Comparison of ENCODE assay signal across 17 mouse cellular contexts in the genomic region with DNA sequence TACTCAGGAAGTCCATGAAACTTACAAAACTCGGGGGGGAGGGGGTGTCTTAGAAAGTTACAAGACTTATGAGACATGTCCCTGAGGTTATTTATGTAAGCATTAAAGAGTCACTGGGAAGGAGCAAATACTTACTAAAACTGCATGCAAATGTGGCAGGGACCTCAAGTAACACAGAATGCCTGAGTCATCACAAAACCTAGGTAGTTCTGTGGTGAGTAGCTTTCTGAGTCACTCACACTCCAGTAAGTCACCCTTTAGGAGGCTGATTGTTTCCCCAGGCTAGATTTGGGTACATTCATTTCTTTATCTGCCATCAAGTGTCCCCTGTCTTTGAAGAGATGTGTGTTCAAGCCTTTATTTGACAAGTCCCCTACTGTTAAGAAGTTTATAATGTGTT.
"Had no signal": no experiment of that assay in that cellular context is flagged by ENCODE, and none has a peak within 500 bp of the region (broad histone marks: within the 10 kb centered on the region; RNA-seq: fewer than 3 reads in every experiment).

No protein-coding gene starts in this region.

- H3K4me1 ChIP-seq: lung, embryonic 15.5 days; megakaryocyte, embryonic 14.5 days; midbrain, embryonic 13.5 days; midbrain, embryonic 15.5 days; neural tube, embryonic 12.5 days had no signal

- DNase-seq: lung, adult 2 months; lung, postnatal 14 days; lung, postnatal 36 days; right cerebral cortex, postnatal 25 days; right cerebral cortex, postnatal 4 days; spleen, adult 18-20 months; thymus, adult 18-20 months; thymus, postnatal 14 days; thymus, postnatal 36 days had no signal

- H3K4me3 ChIP-seq: lung, embryonic 15.5 days; megakaryocyte, embryonic 14.5 days; midbrain, embryonic 13.5 days; midbrain, embryonic 15.5 days; neural tube, embryonic 12.5 days had no signal

- H3K27me3 ChIP-seq: lung, embryonic 15.5 days; megakaryocyte, embryonic 14.5 days; midbrain, embryonic 13.5 days; midbrain, embryonic 15.5 days; neural tube, embryonic 12.5 days had no signal

- H3K36me3 ChIP-seq: lung, embryonic 15.5 days; midbrain, embryonic 13.5 days; midbrain, embryonic 15.5 days; neural tube, embryonic 12.5 days had no signal

- ATAC-seq: lung, postnatal 0 days; midbrain, embryonic 13.5 days; midbrain, embryonic 15.5 days had no signal

- H3K4me2 ChIP-seq: lung, embryonic 15.5 days; midbrain, embryonic 11.5 days; midbrain, embryonic 13.5 days; midbrain, embryonic 15.5 days; neural tube, embryonic 12.5 days had no signal

- H3K9ac ChIP-seq: lung, embryonic 15.5 days; midbrain, embryonic 13.5 days; midbrain, embryonic 15.5 days; neural tube, embryonic 12.5 days had no signal

- H3K9me3 ChIP-seq: lung, embryonic 15.5 days; megakaryocyte, embryonic 14.5 days; midbrain, embryonic 13.5 days; midbrain, embryonic 15.5 days; neural tube, embryonic 12.5 days had no signal

- H3K27ac ChIP-seq: lung, embryonic 15.5 days; macrophage; midbrain, embryonic 13.5 days; midbrain, embryonic 15.5 days; neural tube, embryonic 12.5 days had no signal
